Mouse (Mus musculus): ENCODE results near the gene H3f3a. TPM values are rescaled to one million over a fixed set of nuclear protein-coding genes. Genes with fewer than 3 reads are reported as not detected.

The H3f3a gene
- polyA plus RNA-seq, 1 experiment from 2014 or later: 2,592 TPM

DNA sequence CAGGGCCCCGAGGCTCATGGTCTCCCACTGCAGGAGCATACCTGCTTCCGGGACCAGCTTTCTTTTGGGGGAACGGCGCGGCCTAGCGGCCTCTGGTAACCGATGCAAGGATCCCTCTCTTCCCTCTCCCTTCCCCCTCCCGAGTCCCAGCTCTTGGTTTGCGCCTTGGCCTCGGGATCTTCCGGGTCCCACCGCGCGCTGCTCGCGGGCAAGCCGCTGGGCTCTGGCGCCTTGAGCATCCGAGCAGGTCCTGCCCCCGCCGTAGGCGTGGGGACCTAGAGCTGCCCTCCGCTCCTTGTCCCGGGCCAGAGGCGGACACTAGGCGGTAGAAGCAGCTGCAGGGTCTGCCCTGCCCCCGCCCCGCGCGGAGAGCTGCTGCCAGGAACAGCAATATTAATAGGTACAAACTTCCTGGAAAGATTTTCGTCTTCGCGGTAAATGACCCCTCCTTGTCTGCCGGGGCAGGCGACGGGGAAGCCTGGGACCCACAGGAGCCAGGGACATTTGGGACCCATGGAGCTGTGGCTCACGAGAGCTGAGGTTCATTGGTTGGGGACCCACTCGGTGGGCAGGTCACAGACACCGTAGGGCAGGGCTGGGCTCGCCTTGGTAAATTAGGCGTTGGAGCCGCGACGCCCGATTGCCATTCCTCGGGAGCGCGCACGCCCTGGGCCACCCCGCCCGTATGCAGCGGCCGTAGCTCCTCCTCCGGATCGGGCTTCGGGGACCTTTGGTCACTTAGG is 35.9 kb downstream of the H3f3a start:
- no peaks in the 10 kb centered on the region for H3K9me3 ChIP-seq
- under 1% methylated on average over 56 of the region's 56 CpGs for WGBS
- H3K4me1 ChIP-seq: peaks cover 23% of the 10 kb centered on the region
- H3K27ac ChIP-seq: peak overlapping the region; percentile 97
- peak overlapping the region; percentile 71 for H3K4me3 ChIP-seq
- no peaks in the 10 kb centered on the region for H3K27me3 ChIP-seq
- H3K4me2 ChIP-seq: peak overlapping the region; percentile 85
- peak overlapping the region; percentile 78 for H3K9ac ChIP-seq
- H3K36me3 ChIP-seq: no peaks in the 10 kb centered on the region
- peak; percentile 81 for ATAC-seq (ENCODE audit: insufficient number of reproducible peaks, low FRiP score, low TSS enrichment, low read depth)

DNA sequence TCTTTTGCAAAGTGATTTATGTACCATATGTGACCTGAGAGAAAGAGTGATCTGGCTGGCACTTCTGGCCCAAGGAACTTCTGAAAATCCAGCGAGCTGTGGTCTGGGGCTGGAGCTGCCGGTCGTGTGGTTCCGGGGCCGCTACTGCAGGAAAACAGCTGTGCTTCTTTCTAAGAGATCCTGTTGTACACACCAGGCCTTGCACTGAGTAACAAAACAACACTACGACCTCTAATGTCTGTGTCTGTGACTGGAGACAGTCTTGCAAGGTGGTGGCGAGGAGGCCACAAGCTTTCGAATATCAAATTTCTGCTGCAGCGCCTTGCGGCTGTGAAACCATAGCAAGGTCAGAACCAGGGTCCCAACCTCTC is 36.5 kb downstream of the H3f3a start:
- Histone ChIP-seq H3K9me3 (no peaks in the 10 kb centered on the region), H3K36me3 (no peaks in the 10 kb centered on the region), H3K4me3 (peak overlapping the region; percentile 71), H3K4me1 (peaks cover 23% of the 10 kb centered on the region), H3K27ac (peak overlapping the region; percentile 97), H3K27me3 (no peaks in the 10 kb centered on the region), H3K9ac (peak overlapping the region; percentile 78), H3K4me2 (peak overlapping the region; percentile 85)
- ATAC-seq (ENCODE audit: insufficient number of reproducible peaks, low FRiP score, low TSS enrichment, low read depth): 0 out of 2 replicates have a peak, but pooled peaks have one; percentile 5
- 2% methylated on average over 10 of the region's 10 CpGs for WGBS

DNA sequence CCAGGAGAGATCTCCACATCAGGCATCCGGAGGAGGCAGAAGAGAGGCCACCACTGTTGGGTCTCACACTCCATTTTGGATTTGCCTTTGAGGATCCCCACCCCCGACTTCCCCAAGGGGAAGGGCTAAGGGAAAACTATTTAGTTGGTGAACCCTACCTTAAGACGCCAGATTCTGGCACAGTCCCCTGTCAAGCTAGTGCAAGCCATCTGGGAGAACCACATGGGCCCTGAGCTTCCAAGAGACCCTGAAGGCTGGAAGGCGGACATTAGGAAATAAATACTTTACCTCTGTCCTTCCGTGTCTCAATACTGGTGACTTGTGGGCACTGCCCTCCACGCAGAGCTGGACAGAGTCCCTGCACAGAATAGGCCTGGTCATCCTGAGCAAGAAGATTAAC is 37.2 kb downstream of the H3f3a start:
- no peak overlapping the region for H3K4me2 ChIP-seq
- peaks cover 23% of the 10 kb centered on the region for H3K4me1 ChIP-seq
- ATAC-seq (ENCODE audit: insufficient number of reproducible peaks, low FRiP score, low TSS enrichment, low read depth): no peak
- H3K4me3 ChIP-seq: no peak overlapping the region
- H3K27me3 ChIP-seq: no peaks in the 10 kb centered on the region
- H3K9me3 ChIP-seq: no peaks in the 10 kb centered on the region
- peak overlapping the region; percentile 38 for H3K27ac ChIP-seq
- H3K36me3 ChIP-seq: no peaks in the 10 kb centered on the region
- H3K9ac ChIP-seq: no peak overlapping the region
- 77% methylated on average over 6 of the region's 6 CpGs for WGBS

DNA sequence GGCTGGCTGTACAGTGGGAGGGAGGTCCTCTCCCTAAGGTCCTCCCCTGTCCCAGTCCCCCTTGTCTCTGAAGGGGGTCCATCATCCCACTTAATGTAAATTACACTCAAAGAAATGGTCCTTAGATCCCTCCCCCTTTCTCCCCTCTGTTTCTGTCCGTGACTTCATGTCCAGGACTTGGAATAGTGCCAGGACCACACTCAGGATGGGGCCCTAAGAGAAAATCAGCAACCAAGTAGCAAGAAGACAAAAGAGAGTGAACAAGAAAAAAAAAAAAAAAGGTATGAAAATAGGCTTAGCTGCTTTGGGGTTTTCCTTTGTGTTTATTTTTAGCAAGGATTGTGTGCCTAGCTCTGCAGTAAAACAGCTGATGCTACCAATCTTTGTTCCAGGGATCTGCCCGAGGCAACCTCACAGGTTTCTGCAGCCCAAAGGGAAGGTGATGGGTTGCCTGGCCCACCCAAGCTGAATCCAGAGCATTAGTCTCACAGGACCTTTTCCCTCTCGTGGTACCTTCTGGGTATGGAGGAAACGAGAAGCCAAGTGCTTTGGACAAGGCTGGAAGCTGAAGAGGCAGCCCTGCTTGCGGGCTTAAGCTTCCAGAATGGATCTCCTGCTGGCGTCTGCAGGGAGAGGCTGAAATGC is 37.8 kb downstream of the H3f3a start:
- Histone ChIP-seq H3K4me3 (no peak overlapping the region), H3K27ac (peak overlapping the region; percentile 38), H3K4me1 (peaks cover 23% of the 10 kb centered on the region), H3K9ac (no peak overlapping the region), H3K36me3 (no peaks in the 10 kb centered on the region), H3K9me3 (no peaks in the 10 kb centered on the region), H3K27me3 (no peaks in the 10 kb centered on the region), H3K4me2 (no peak overlapping the region)
- WGBS: 55% methylated on average over 6 of the region's 6 CpGs
- no peak for ATAC-seq (ENCODE audit: insufficient number of reproducible peaks, low FRiP score, low TSS enrichment, low read depth)

DNA sequence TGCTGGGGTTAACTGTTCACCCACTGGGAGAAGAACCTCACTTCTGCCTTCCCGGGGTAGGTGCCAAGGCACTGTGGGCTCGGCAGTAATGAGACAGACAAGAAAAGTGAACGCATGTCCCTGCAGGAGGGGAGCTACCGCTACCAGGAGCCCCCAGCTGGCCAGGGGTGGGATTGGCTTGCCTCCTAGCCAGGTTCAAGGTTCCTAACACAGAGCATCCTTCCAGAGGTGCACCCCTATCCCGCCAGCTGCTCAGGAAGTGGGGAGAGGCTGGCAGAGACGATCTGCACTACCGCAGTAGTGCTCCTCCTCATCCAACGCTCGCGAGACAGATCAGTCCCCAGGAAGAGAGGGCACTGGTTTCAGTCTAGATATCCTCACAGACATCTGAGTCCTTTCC is 38.4 kb downstream of the H3f3a start:
- Histone ChIP-seq H3K9me3 (no peaks in the 10 kb centered on the region), H3K9ac (no peak overlapping the region), H3K4me3 (no peak overlapping the region), H3K27ac (no peak overlapping the region), H3K4me1 (peaks cover 23% of the 10 kb centered on the region), H3K36me3 (no peaks in the 10 kb centered on the region), H3K4me2 (no peak overlapping the region), H3K27me3 (no peaks in the 10 kb centered on the region)
- ATAC-seq (ENCODE audit: insufficient number of reproducible peaks, low FRiP score, low TSS enrichment, low read depth): no peak
- WGBS: 79% methylated on average over 10 of the region's 10 CpGs

DNA sequence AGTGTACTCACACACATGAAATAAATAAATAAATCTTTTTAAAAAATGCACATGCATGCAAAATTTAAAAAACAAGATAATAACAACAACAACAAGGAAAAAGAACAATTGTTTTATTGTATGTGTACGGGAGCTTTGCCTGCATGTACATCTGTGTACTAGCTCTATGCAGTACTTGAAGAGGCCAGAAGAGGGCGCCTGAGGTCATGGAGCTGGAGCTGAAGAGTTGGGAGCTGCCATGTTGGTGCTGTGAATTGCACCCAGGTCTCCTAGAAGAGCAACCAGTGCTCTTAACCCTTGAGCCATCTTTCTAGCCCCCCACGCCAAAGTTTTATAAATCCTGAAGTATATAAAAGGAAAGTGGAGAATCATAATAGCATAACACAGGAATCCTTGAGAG is 39.1 kb downstream of the H3f3a start:
- Histone ChIP-seq H3K4me3 (no peak overlapping the region), H3K4me2 (no peak overlapping the region), H3K9me3 (no peaks in the 10 kb centered on the region), H3K27me3 (no peaks in the 10 kb centered on the region), H3K36me3 (no peaks in the 10 kb centered on the region), H3K9ac (no peak overlapping the region), H3K27ac (no peak overlapping the region), H3K4me1 (peaks cover 23% of the 10 kb centered on the region)
- no peak for ATAC-seq (ENCODE audit: insufficient number of reproducible peaks, low FRiP score, low TSS enrichment, low read depth)
- WGBS: 69% methylated on average over 3 of the region's 3 CpGs

DNA sequence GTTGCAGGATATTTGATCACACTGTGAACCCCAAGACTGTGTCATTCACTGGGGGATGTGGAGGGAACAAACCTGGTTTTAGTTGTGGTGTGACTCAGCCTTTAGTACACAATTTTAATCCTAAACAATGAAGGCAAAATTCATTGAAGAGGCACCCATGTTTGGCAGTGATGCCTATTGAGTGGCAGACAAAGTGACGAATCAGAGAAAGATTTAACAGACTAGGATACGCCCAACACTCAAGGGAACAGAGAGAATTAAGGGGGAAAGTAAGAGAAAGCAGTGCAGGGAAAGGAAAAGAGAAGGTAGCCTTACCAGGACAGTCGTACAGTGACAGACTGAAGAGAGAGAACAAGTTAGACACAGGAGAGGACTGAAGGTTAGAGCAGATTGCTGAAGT is 41.5 kb downstream of the H3f3a start:
- Histone ChIP-seq H3K4me1 (peaks cover 37% of the 10 kb centered on the region), H3K9ac (no peak overlapping the region), H3K9me3 (no peaks in the 10 kb centered on the region), H3K27ac (no peak overlapping the region), H3K36me3 (no peaks in the 10 kb centered on the region), H3K4me3 (no peak overlapping the region), H3K27me3 (no peaks in the 10 kb centered on the region), H3K4me2 (no peak overlapping the region)
- WGBS: 90% methylated on average over 3 of the region's 3 CpGs
- ATAC-seq (ENCODE audit: insufficient number of reproducible peaks, low FRiP score, low TSS enrichment, low read depth): no peak

DNA sequence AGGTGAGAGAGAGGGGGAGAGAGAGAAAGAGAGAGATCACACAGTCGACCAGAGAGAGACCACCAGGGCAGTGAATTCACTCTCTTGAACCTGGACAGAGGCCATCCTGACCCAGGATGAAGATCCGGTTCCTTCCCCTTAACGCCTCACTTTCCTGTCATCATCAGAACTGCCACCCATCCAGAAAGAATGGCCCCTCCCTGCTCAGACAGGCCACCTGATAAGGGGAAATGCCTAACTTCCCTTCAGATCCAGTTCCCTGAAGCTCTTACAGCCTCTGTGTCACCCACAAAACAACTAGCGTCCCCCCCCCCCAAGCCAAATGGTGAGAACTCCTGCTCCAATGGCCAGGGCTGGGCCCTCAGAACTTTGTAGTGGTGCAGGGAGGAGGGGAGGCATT is 42.0 kb downstream of the H3f3a start:
- Histone ChIP-seq H3K36me3 (no peaks in the 10 kb centered on the region), H3K4me3 (no peak overlapping the region), H3K9ac (no peak overlapping the region), H3K4me2 (no peak overlapping the region), H3K9me3 (no peaks in the 10 kb centered on the region), H3K4me1 (peaks cover 37% of the 10 kb centered on the region), H3K27me3 (no peaks in the 10 kb centered on the region), H3K27ac (no peak overlapping the region)
- no peak for ATAC-seq (ENCODE audit: insufficient number of reproducible peaks, low FRiP score, low TSS enrichment, low read depth)
- 54% methylated on average over 4 of the region's 4 CpGs for WGBS

DNA sequence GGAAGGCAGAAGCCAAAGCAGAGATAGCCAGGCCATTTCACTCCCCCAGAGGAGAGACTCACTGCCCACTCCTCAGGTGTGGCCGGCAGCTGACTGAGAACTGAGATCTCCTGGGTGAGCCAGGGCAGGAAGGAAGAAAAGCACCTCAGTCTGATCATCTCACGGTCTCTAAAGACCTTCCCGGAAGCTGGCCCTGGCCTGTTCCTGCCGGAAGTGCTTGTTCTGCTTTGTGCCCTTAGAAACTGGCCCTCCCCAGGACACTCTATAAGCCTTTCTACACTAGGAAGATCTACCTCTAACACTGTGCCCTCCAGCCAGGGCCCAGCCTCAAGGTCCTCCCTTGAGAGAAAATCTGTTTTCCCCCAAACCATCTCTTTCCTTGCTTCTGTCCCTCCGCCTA is 42.4 kb downstream of the H3f3a start:
- Histone ChIP-seq H3K27me3 (no peaks in the 10 kb centered on the region), H3K4me2 (no peak overlapping the region), H3K4me3 (no peak overlapping the region), H3K36me3 (no peaks in the 10 kb centered on the region), H3K27ac (no peak overlapping the region), H3K9me3 (no peaks in the 10 kb centered on the region), H3K4me1 (peaks cover 33% of the 10 kb centered on the region), H3K9ac (no peak overlapping the region)
- no peak for ATAC-seq (ENCODE audit: insufficient number of reproducible peaks, low FRiP score, low TSS enrichment, low read depth)
- 77% methylated on average over 5 of the region's 5 CpGs for WGBS

DNA sequence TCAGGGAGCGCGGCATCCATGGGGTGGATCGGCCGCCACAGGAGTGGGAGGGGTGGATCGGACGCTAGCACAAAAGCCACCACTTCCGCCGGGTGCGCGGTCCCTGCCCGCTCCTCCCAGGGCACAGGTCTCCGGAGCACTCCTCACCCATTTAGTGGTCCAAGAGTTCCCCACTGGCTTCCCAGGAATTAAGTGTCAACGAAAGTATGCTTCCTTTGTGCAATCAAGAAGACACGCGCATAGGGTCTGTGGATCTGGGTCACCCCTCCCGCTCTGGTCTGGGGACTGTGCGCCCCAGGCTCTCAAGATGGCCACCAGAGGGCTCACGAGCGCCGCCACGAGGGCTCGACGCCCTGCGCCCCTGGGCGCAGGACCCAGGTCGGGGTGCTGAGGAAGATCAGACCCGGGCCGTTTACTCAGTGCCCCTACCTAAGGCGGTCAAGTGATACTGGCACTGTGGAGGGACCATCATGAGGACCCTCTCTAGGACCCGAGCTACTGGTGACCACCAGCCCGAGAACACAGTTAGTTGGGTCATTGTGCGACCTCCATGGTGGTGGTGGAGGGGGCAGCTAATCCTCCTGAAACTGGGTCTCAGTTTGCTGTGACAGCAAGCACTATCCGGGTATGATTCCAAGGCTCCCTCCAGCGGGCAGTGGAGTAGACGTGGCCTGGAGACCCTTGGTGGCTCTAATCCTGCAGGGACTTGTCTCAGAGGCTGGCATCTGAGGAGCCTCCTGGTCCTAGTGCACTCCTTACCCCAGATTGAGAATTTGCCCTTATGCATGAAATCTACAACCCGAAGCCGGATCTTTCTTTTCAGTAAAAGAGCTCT is 45.2 kb downstream of the H3f3a start:
- Histone ChIP-seq H3K4me3 (peak overlapping the region; percentile 55), H3K36me3 (no peaks in the 10 kb centered on the region), H3K9ac (peak overlapping the region; percentile 60), H3K4me2 (peak overlapping the region; percentile 85), H3K27ac (peak overlapping the region; percentile 77), H3K27me3 (no peaks in the 10 kb centered on the region), H3K9me3 (no peaks in the 10 kb centered on the region), H3K4me1 (peaks cover 22% of the 10 kb centered on the region)
- WGBS: 5% methylated on average over 37 of the region's 37 CpGs
- peak; percentile 79 for ATAC-seq (ENCODE audit: insufficient number of reproducible peaks, low FRiP score, low TSS enrichment, low read depth)

DNA sequence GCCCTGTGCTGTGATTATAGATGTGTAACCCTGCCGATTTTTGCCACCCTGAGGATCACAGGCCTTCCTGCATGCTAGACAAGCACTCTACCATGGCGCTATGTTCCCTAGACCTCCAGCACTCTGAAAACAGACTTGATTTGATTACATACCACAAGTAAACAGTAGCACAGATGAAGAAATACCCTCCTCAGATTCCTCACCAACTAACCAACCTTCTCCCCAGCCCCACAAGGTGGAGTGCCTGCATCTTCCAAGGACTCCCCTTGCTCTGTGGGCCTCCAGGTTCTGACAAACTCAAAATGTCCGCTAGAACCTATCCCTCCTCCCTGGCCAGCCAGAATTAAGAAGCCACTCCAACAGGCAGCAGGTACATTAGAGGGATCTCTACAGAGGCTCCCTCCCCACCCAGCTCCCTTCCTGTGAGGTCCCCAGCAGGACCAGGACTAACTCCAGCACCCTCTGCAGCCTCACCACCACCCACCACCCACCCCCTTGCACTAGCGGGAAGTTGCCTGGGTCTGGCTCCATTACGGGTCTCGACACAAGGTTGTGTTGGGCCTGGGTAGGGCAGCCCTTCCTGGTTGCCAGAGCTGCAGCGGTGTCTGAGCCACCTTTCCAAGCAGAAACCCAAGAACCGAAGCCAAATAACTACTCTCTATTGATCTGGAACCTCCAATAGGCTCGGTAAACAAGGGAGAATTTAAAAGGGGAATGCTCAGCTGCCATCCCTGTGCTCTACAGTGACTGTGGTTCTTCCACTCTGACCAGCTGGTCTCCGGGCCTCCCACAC is 46.0 kb downstream of the H3f3a start:
- peaks cover 27% of the 10 kb centered on the region for H3K4me1 ChIP-seq
- H3K36me3 ChIP-seq: no peaks in the 10 kb centered on the region
- no peak; the same call in 1 of the 2 replicates for ATAC-seq (ENCODE audit: insufficient number of reproducible peaks, low FRiP score, low TSS enrichment, low read depth)
- H3K4me3 ChIP-seq: peak overlapping the region; percentile 55
- H3K9ac ChIP-seq: peak overlapping the region; percentile 60
- H3K9me3 ChIP-seq: no peaks in the 10 kb centered on the region
- 19% methylated on average over 10 of the region's 10 CpGs for WGBS
- H3K27ac ChIP-seq: peak overlapping the region; percentile 77
- H3K27me3 ChIP-seq: no peaks in the 10 kb centered on the region
- peak overlapping the region; percentile 85 for H3K4me2 ChIP-seq

Measured in limb, embryonic 15.5 days (tissue).